Mouse (Mus musculus) liver, postnatal 0 days (tissue): ENCODE results near the gene Slc45a3. TPM values are rescaled to one million over a fixed set of nuclear protein-coding genes. Genes with fewer than 3 reads are reported as not detected.

Experiments used
- ATAC-seq: fragments of 200-750 bp; cut with Nextera tagmentation; 2 replicates; pipeline ENCODE4 v1.8.0; 2017; ENCODE audit warnings: mild to moderate bottlenecking, moderate library complexity
- DNase-seq: peaks from one replicate; pipeline ENCODE4 v3.0.0-alpha.2; 2016
- H3K27ac ChIP-seq: fragments of 300-500 bp; sonication (generic); 2 replicates; pipeline ENCODE4 v1.5.1; 2014; ENCODE audit warnings: antibody characterized with exemption, moderate library complexity, mild to moderate bottlenecking, low read depth
- H3K27me3 ChIP-seq: fragments of 300-500 bp; sonication (generic); 2 replicates; pipeline ENCODE4 v1.6.1; 2014; ENCODE audit warnings: low read length, control low read depth, mixed read lengths; ENCODE audit not compliant: insufficient read depth
- H3K36me3 ChIP-seq: fragments of 300-500 bp; sonication (generic); replicated peaks from 2 replicates; pipeline ENCODE4 v1.6.1; 2014; ENCODE audit warnings: mild to moderate bottlenecking, control low read depth, low read length, moderate library complexity, mixed read lengths; ENCODE audit not compliant: insufficient read depth
- H3K4me1 ChIP-seq: fragments of 300-500 bp; sonication (generic); 2 replicates; pipeline ENCODE4 v1.6.1; 2014; ENCODE audit warnings: antibody characterized with exemption, mild to moderate bottlenecking, control low read depth; ENCODE audit not compliant: insufficient read depth
- H3K4me2 ChIP-seq: fragments of 300-500 bp; sonication (generic); 2 replicates; pipeline ENCODE4 v1.6.1; 2014; ENCODE audit warnings: low read depth, mild to moderate bottlenecking, low read length, moderate library complexity, mixed read lengths
- H3K4me3 ChIP-seq: fragments of 300-500 bp; sonication (generic); 2 replicates; pipeline ENCODE4 v1.5.1; 2014; ENCODE audit warnings: low read depth, low read length
- H3K9ac ChIP-seq: fragments of 300-500 bp; sonication (generic); replicated peaks from 2 replicates; pipeline ENCODE4 v1.6.1; 2014; ENCODE audit warnings: mild to moderate bottlenecking, moderate library complexity
- H3K9me3 ChIP-seq: fragments of 300-500 bp; sonication (generic); 2 replicates; pipeline ENCODE4 v1.6.1; 2016; ENCODE audit warnings: mild to moderate bottlenecking, control low read depth, low read length, mixed read lengths
- CTCF ChIP-seq: sonication (generic); IDR thresholded peaks from 2 replicates; pipeline ENCODE4 v1.5.1; 2016; ENCODE audit warnings: antibody characterized with exemption, low read depth
- EP300 ChIP-seq: IDR thresholded peaks from 2 replicates; pipeline ENCODE4 v1.6.1; 2016; ENCODE audit warnings: antibody characterized with exemption, low read depth, mild to moderate bottlenecking
- WGBS: fragments of 180-500 bp; shearing (Covaris S2); extraction: QIAGEN DNeasy Blood & Tissue Kit; methylation state at CpG from one replicate; pipeline ENCODE4 v1.1.7; 2014; ENCODE audit not compliant: insufficient replicate concordance; 5-methylcytosine and 5-hydroxymethylcytosine counted together
- polyA plus RNA-seq: library from polyadenylated mRNA; unstranded; fragments of >200 nt; fragmentation: Nextera tagmentation; extraction: Ambion mirVana; gene quantifications from 2 replicates; pipeline ENCODE4 v1.2.1, GENCODE M21; 2015

Gene Slc45a3
- polyA plus RNA-seq, 1 experiment from 2014 or later = 6.0 TPM

DNA sequence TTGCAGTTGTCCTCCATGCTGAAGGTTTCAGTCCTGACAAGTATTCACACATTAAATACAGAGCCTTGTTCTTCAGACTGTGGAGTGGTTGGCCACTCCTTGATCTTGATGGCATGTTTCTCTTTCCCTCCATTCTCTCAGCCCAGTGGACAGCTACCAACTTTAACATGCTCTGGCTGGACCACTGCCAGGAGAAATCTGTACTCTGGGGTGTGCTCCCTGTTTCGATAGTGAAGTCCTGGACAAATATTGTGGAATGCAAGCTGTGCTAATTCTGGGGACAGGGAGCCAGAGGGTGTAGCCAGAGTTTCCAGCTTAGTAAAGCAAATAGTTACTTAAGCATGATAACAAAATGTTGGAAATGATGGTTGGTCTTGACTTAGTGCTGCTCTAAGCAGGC lies 24.0 kb upstream of the Slc45a3 start:
- DNase-seq (peak; percentile 69), ATAC-seq (peak; percentile 79)
- H3K36me3 ChIP-seq = peaks cover 7% of the 10 kb centered on the region
- TF ChIP-seq EP300 (no peak), CTCF (no peak)
- no peak overlapping the region for H3K9ac ChIP-seq
- no peak overlapping the region for H3K4me2 ChIP-seq
- H3K4me1 ChIP-seq = peaks cover 3% of the 10 kb centered on the region; the same call in 1 of the 2 replicates
- WGBS = 57% methylated on average over 1 of the region's 1 CpGs
- no peaks in the 10 kb centered on the region for H3K9me3 ChIP-seq
- H3K27ac ChIP-seq = 0 out of 2 replicates have a peak overlapping the region, but pooled peaks have one; percentile 16
- no peaks in the 10 kb centered on the region for H3K27me3 ChIP-seq
- no peak overlapping the region for H3K4me3 ChIP-seq

DNA sequence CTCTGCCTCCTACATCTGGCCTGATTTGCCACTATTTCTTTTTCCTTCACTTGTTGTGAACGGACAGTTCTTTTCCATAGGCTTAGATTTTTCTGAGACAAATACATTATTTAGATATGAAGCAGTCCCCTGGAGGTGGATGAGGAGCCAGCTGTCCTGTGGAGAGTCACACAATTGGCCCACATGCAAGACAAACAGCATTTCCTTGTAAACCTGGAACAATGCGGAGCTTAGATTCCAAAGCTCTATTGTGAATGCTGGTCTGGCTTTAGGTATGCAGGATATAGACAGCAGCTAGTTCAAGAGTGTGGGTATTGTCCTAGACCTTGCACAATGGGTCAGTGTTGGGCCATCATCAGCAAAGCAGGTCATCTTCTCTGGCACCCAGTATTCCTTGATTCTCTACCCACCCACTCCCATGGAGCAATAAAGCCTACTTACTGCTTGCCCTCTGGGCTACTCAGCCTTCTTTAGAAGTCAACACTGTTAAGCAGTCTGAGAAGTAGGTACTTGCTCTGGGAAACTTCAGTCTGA lies 22.0 kb upstream of the Slc45a3 start:
- H3K27ac ChIP-seq = no peak overlapping the region

GRCm38 (mm10) chr1:131941501-131941900 lies 21.3 kb upstream of the Slc45a3 start:
- no peaks in the 10 kb centered on the region for H3K9me3 ChIP-seq
- peaks cover 15% of the 10 kb centered on the region for H3K4me1 ChIP-seq
- H3K27me3 ChIP-seq = no peaks in the 10 kb centered on the region
- no peak overlapping the region for H3K4me2 ChIP-seq
- DNase-seq (no peak), ATAC-seq (no peak)
- H3K27ac ChIP-seq = no peak overlapping the region
- WGBS = 90% methylated on average over 1 of the region's 1 CpGs
- no peaks in the 10 kb centered on the region for H3K36me3 ChIP-seq
- H3K9ac ChIP-seq = no peak overlapping the region
- TF ChIP-seq CTCF = no peak
- TF ChIP-seq EP300 = no peak
- H3K4me3 ChIP-seq = no peak overlapping the region

More for the DNA sequence above, 22.0 kb upstream of the Slc45a3 start:
- Histone ChIP-seq H3K36me3 (no peaks in the 10 kb centered on the region), H3K4me3 (no peak overlapping the region), H3K27me3 (no peaks in the 10 kb centered on the region), H3K4me1 (peaks cover 9% of the 10 kb centered on the region), H3K4me2 (no peak overlapping the region), H3K9ac (no peak overlapping the region), H3K9me3 (no peaks in the 10 kb centered on the region)
- no peak for ATAC-seq
- 75% methylated on average over 2 of the region's 2 CpGs for WGBS
- DNase-seq = no peak
- TF ChIP-seq EP300 (no peak), CTCF (no peak)

DNA sequence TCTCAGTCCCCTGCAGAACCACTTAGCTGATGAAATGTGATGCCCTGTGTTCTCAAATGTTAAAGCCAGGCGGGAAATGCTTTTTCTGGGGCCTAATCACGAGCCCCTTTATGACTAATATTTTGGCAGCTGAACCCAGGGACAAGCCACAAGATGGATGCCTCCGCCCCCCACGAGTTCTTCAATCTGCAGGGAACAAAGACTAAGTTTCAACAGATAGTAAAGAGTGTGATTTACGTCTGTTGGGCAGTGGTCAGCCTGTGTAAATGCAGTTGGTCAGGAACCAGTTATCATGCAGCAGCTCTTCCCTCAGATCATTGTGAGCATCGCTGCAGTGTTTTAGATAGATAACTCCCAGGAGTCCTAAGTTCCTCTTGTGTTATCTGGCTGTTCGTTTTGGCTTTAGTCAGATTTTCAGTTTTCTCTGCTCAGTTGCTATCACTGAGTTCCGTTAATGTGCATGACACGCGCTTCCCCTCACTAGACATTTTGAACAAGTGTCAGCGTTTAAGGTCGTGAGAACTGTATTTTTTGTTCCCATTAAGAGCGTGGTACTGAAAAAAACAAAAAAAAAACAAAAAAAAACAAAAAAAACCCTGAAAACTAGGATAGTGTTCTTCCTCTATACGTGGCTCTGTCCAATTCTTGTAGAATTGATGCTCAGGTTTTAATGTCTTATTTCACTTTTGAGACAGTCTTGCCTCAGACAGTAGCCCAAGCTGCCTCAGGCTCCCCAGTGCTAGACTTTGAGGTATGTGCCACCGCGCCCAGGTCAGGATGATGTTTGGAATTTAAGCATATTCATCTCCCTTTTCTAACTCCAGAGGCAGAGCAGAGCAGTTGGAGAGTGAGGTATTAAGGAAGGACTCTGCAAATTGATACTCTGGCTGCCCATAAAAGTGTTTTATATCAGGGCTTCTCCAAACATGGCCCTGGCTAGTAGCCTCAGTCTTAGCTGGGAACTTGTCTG lies 19.9 kb upstream of the Slc45a3 start:
- no peaks in the 10 kb centered on the region for H3K36me3 ChIP-seq
- ATAC-seq = 0 out of 2 replicates have a peak, but pooled peaks have one; percentile 20
- H3K9me3 ChIP-seq = no peaks in the 10 kb centered on the region
- H3K4me1 ChIP-seq = peaks cover 15% of the 10 kb centered on the region
- H3K27me3 ChIP-seq = no peaks in the 10 kb centered on the region
- H3K4me2 ChIP-seq = no peak overlapping the region
- no peak overlapping the region for H3K4me3 ChIP-seq
- TF ChIP-seq EP300 = peak; percentile 76
- no peak for TF ChIP-seq CTCF
- H3K9ac ChIP-seq = no peak overlapping the region
- no peak for DNase-seq
- 32% methylated on average over 16 of the region's 16 CpGs for WGBS
- H3K27ac ChIP-seq = no peak overlapping the region

- peak overlapping the region; percentile 23 for H3K27ac ChIP-seq
- H3K36me3 ChIP-seq = no peaks in the 10 kb centered on the region
- H3K9ac ChIP-seq = no peak overlapping the region
- DNase-seq = no peak
- H3K9me3 ChIP-seq = no peaks in the 10 kb centered on the region
- no peak for TF ChIP-seq EP300
- TF ChIP-seq CTCF = no peak
- peaks cover 12% of the 10 kb centered on the region for H3K4me1 ChIP-seq
- no peak overlapping the region for H3K4me3 ChIP-seq
- no peak for ATAC-seq
- H3K27me3 ChIP-seq = no peaks in the 10 kb centered on the region
- 30% methylated on average over 10 of the region's 10 CpGs for WGBS
- no peak overlapping the region for H3K4me2 ChIP-seq
Observed at GRCm38 (mm10) chr1:131945674-131946440, 16.9 kb upstream of the Slc45a3 start.
